Mouse (Mus musculus) stomach, embryonic 14.5 days (tissue): ENCODE data around the gene Adam1b. TPM values are rescaled to one million over a fixed set of nuclear protein-coding genes. Genes with fewer than 3 reads are reported as not detected.
"Not testable (repeated sequence)": the region's sequence is repeated elsewhere in the genome, so short reads cannot be mapped to it uniquely, and the experiment has no call there.

Source experiments
- ATAC-seq: fragments of 200-750 bp; cut with Nextera tagmentation; 2 replicates; pipeline ENCODE4 v1.8.0; 2017; ENCODE audit warnings: low read depth, moderate TSS enrichment; ENCODE audit not compliant: insufficient number of reproducible peaks, insufficient read depth, low FRiP score
- H3K27ac ChIP-seq: fragments of 300-500 bp; sonication (generic); 2 replicates; pipeline ENCODE4 v1.5.1; 2014; ENCODE audit warnings: mild to moderate bottlenecking, low read length, moderate library complexity, mixed read lengths
- H3K27me3 ChIP-seq: fragments of 300-500 bp; sonication (generic); 2 replicates; pipeline ENCODE4 v1.6.1; 2014; ENCODE audit warnings: low read length, control low read depth, mixed read lengths; ENCODE audit not compliant: control insufficient read depth, insufficient read depth
- H3K36me3 ChIP-seq: fragments of 300-500 bp; sonication (generic); 2 replicates; pipeline ENCODE4 v1.6.1; 2014; ENCODE audit warnings: mild to moderate bottlenecking, control low read depth, low read length, moderate library complexity, mixed read lengths; ENCODE audit not compliant: control insufficient read depth, insufficient read depth
- H3K4me1 ChIP-seq: fragments of 300-500 bp; sonication (generic); 2 replicates; pipeline ENCODE4 v1.6.1; 2014; ENCODE audit warnings: low read length, control low read depth, mixed read lengths; ENCODE audit not compliant: control insufficient read depth, insufficient read depth
- H3K4me2 ChIP-seq: fragments of 300-500 bp; sonication (generic); replicated peaks from 2 replicates; pipeline ENCODE4 v1.6.1; 2014; ENCODE audit warnings: low read depth, low read length, control low read depth
- H3K4me3 ChIP-seq: fragments of 300-500 bp; sonication (generic); 2 replicates; pipeline ENCODE4 v1.5.1; 2014; ENCODE audit warnings: low read depth, low read length, control low read depth
- H3K9ac ChIP-seq: fragments of 300-500 bp; sonication (generic); replicated peaks from 2 replicates; pipeline ENCODE4 v1.6.1; 2014; ENCODE audit warnings: low read depth, mild to moderate bottlenecking, control low read depth, low read length, moderate library complexity, mixed read lengths
- H3K9me3 ChIP-seq: fragments of 300-500 bp; sonication (generic); 2 replicates; pipeline ENCODE4 v1.6.1; 2016; ENCODE audit warnings: low read depth, low read length, control low read depth; ENCODE audit not compliant: control insufficient read depth
- WGBS: fragments of 180-500 bp; shearing (Covaris S2); extraction: QIAGEN DNeasy Blood & Tissue Kit; methylation state at CpG from one replicate; pipeline ENCODE4 v1.1.7; 2014; 5-methylcytosine and 5-hydroxymethylcytosine counted together
- polyA plus RNA-seq: library from polyadenylated mRNA; unstranded; fragments of >200 nt; fragmentation: Nextera tagmentation; extraction: Ambion mirVana; gene quantifications from 2 replicates; pipeline ENCODE4 v1.2.1, GENCODE M21; 2014

Adam1b gene
- polyA plus RNA-seq, 1 experiment from 2014 or later, result 0.12 TPM

DNA sequence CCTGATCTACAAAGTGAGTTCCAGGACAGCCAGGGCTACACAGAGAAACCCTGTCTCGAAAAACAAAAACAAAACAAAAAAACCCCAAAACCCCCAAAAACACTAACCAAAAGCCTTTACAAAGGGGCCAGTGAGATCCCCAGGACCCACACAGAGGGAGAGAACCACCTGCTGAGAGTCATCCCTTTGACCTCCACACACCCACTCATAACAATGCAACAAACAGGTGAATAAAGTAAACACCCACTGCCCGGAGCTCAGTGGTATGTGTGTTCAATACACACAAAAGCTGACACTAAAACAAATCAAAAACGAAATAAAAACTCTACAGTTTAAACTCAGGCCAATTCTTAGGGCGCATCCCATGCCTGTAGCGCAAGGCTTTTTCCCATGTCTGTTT is 36.8 kb upstream of the Adam1b start:
- Histone ChIP-seq H3K4me3 (no peak overlapping the region), H3K36me3 (peaks cover 22% of the 10 kb centered on the region), H3K27ac (no peak overlapping the region), H3K27me3 (no peaks in the 10 kb centered on the region), H3K4me2 (no peak overlapping the region), H3K9me3 (no peaks in the 10 kb centered on the region), H3K4me1 (peaks cover 10% of the 10 kb centered on the region), H3K9ac (no peak overlapping the region)
- 90% methylated on average over 5 of the region's 5 CpGs for WGBS
- ATAC-seq, result no peak

DNA sequence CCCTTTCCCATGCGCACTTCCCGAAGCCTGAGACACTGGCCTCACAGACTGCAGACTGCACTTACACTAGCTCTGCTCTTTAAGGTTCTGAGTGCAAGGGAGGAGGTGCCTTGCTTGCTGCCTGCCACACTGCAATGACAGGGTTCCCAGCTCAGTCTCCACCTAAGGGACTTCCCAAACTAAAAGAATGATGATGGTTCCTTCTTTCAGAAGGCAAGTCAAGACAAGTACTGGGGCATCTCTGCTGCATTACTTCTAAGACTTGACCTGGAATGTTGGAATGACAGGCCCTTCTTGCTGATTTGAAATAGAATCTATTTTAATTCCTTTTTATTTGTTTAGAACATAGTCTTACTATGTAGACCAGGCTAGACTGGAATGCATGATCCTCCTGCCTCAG is 34.4 kb upstream of the Adam1b start:
- WGBS, result 85% methylated on average over 2 of the region's 2 CpGs
- H3K4me1 ChIP-seq, result no peaks in the 10 kb centered on the region
- H3K4me2 ChIP-seq, result no peak overlapping the region
- H3K9ac ChIP-seq, result no peak overlapping the region
- no peak overlapping the region for H3K27ac ChIP-seq
- H3K27me3 ChIP-seq, result no peaks in the 10 kb centered on the region
- no peak overlapping the region for H3K4me3 ChIP-seq
- peaks cover 37% of the 10 kb centered on the region for H3K36me3 ChIP-seq
- ATAC-seq, result no peak
- H3K9me3 ChIP-seq, result no peaks in the 10 kb centered on the region

DNA sequence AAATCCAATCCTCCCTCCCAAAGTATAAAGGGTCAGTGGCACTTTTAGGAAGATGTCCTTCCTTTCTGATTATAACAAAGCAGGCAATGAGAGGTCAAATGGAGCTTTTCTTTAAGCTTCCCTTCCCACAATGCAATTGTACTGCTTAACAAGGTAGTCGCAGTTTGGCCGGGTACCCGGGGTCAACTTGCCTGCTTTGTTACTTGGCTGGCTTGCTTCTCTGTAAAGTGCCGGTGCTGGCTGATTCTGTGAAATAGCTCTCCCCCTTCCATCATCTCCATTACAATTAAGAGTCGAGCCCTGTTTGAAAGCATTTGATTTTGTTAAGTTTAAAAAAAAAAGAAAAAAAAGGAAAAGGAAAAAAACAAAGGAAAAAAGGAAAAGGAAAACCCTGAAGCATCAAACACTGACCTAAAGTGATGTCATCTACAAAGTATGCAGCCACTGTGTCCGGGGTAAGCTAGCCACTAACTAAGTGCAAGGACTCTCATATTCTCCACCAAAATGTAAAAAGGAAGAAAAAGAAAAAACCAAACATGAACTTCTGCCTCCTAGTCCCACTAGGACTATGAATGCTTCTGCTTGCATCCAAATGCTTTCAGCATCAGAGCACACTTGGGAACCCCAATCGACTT is 33.8 kb upstream of the Adam1b start:
- Histone ChIP-seq H3K9ac (no peak overlapping the region), H3K4me1 (no peaks in the 10 kb centered on the region), H3K9me3 (no peaks in the 10 kb centered on the region), H3K27me3 (no peaks in the 10 kb centered on the region), H3K4me3 (no peak overlapping the region), H3K27ac (no peak overlapping the region), H3K36me3 (peaks cover 42% of the 10 kb centered on the region), H3K4me2 (no peak overlapping the region)
- no peak for ATAC-seq
- WGBS, result 73% methylated on average over 7 of the region's 7 CpGs

DNA sequence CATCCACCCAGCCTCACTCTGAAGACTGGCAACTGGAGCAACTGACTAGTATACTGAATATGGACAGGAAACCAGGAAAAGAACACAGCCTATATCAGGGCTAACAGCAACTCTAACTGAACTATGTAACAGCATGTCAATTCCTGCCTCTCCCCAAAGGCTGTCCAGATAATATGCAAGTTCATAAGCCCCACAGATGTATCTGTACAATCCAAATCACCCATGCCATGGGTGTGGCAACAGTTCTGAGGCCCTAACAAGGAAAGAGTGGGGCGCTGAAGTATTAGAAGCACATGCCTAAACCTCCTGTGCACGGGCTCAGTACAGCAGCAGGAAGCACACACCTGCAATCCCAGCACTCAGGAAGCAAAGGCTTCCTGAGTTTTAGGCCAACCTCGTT is 31.9 kb upstream of the Adam1b start:
- Histone ChIP-seq H3K4me2 (no peak overlapping the region), H3K4me1 (no peaks in the 10 kb centered on the region), H3K27me3 (no peaks in the 10 kb centered on the region), H3K9ac (no peak overlapping the region), H3K27ac (no peak overlapping the region), H3K9me3 (no peaks in the 10 kb centered on the region), H3K36me3 (peaks cover 56% of the 10 kb centered on the region), H3K4me3 (no peak overlapping the region)
- WGBS, result 92% methylated on average over 3 of the region's 3 CpGs
- ATAC-seq, result 0 out of 2 replicates have a peak, but pooled peaks have one; percentile 18

- no peaks in the 10 kb centered on the region for H3K4me1 ChIP-seq
- peaks cover 59% of the 10 kb centered on the region for H3K36me3 ChIP-seq
- no peak overlapping the region for H3K27ac ChIP-seq
- H3K4me3 ChIP-seq, result no peak overlapping the region
- ATAC-seq, result no peak
- no peak overlapping the region for H3K9ac ChIP-seq
- H3K4me2 ChIP-seq, result no peak overlapping the region
- no peaks in the 10 kb centered on the region for H3K9me3 ChIP-seq
- WGBS, result 92% methylated on average over 5 of the region's 5 CpGs
- no peaks in the 10 kb centered on the region for H3K27me3 ChIP-seq
Measured at GRCm38 (mm10) chr5:121534521-121534920, 31.3 kb upstream of the Adam1b start.

- Histone ChIP-seq H3K9me3 (no peaks in the 10 kb centered on the region), H3K36me3 (peaks cover 68% of the 10 kb centered on the region), H3K4me3 (no peak overlapping the region), H3K27ac (no peak overlapping the region), H3K4me2 (no peak overlapping the region), H3K4me1 (no peaks in the 10 kb centered on the region), H3K27me3 (no peaks in the 10 kb centered on the region), H3K9ac (no peak overlapping the region)
- no peak for ATAC-seq
- WGBS, result 80% methylated on average over 8 of the region's 8 CpGs
Measured at GRCm38 (mm10) chr5:121526961-121527360, 23.7 kb upstream of the Adam1b start.

GRCm38 (mm10) chr5:121526526-121526925 is 23.3 kb upstream of the Adam1b start:
- H3K4me3 ChIP-seq, result no peak overlapping the region
- H3K4me1 ChIP-seq, result no peaks in the 10 kb centered on the region
- ATAC-seq, result no peak
- H3K27ac ChIP-seq, result no peak overlapping the region
- H3K27me3 ChIP-seq, result no peaks in the 10 kb centered on the region
- 83% methylated on average over 7 of the region's 7 CpGs for WGBS
- H3K9me3 ChIP-seq, result no peaks in the 10 kb centered on the region
- H3K9ac ChIP-seq, result no peak overlapping the region
- H3K4me2 ChIP-seq, result no peak overlapping the region
- H3K36me3 ChIP-seq, result peaks cover 63% of the 10 kb centered on the region

GRCm38 (mm10) chr5:121525774-121526450 is 22.7 kb upstream of the Adam1b start:
- ATAC-seq, result no peak
- H3K27ac ChIP-seq, result no peak overlapping the region
- H3K4me2 ChIP-seq, result no peak overlapping the region
- no peaks in the 10 kb centered on the region for H3K4me1 ChIP-seq
- no peak overlapping the region for H3K9ac ChIP-seq
- H3K27me3 ChIP-seq, result no peaks in the 10 kb centered on the region
- H3K36me3 ChIP-seq, result peaks cover 62% of the 10 kb centered on the region
- H3K9me3 ChIP-seq, result no peaks in the 10 kb centered on the region
- 77% methylated on average over 14 of the region's 14 CpGs for WGBS
- no peak overlapping the region for H3K4me3 ChIP-seq

GRCm38 (mm10) chr5:121519758-121520157 is 16.5 kb upstream of the Adam1b start:
- not testable (repeated sequence) for H3K9me3 ChIP-seq, H3K27me3 ChIP-seq, H3K4me1 ChIP-seq, H3K27ac ChIP-seq, H3K9ac ChIP-seq, H3K4me3 ChIP-seq, ATAC-seq, H3K4me2 ChIP-seq
- H3K36me3 ChIP-seq, result peaks cover 24% of the 10 kb centered on the region
- 90% methylated on average over 10 of the region's 17 CpGs for WGBS
